Mouse (Mus musculus): ENCODE results near the gene Rps6kc1. TPM values are rescaled to one million over a fixed set of nuclear protein-coding genes. Genes with fewer than 3 reads are reported as not detected.

The Rps6kc1 gene
- total and polyA plus RNA-seq, 3 experiments, result 7.8 to 18.0 (median 12.5) TPM

GRCm38 (mm10) chr1:190777660-190778059 is 133.9 kb downstream of the Rps6kc1 start:
- H3K27me3 ChIP-seq (replicated peaks), result no peaks in the 10 kb centered on the region
- dilution Hi-C loops (cut with MboI; ENCODE audit: extremely low pct_ligation_motif_present, extremely low pct_unique_long_range_greater_than_20kb, low sequenced_read_pairs) (no loop called here), in situ Hi-C loops (cut with MboI; ENCODE audit: low pct_ligation_motif_present, low pct_unique_long_range_greater_than_20kb, low sequenced_read_pairs) (no loop called here)
- no peaks in the 10 kb centered on the region for H3K79me2 ChIP-seq (replicated peaks; ENCODE audit: control insufficient read depth, extremely low read depth, insufficient read depth, poor library complexity, severe bottlenecking)
- H3K4me3 ChIP-seq (replicated peaks in 1 of 3; ENCODE audit: low read depth in 2 of 3, low read length in 2 of 3, poor library complexity in 1 of 3), result no peak overlapping the region
- H3K4me1 ChIP-seq (ENCODE audit: control insufficient read depth in 1 of 2, insufficient read depth in 2 of 2), result peaks cover 5 to 19% of the 10 kb centered on the region in 2 experiments
- DNase-seq (ENCODE audit: extremely low read depth), result peak; percentile 90
- peak overlapping the region; percentile 41; the same call in 1 of the 2 replicates for H3K4me2 ChIP-seq (ENCODE audit: insufficient read depth, low read depth, poor library complexity, severe bottlenecking)
- peak overlapping the region; percentile 43; the same call in 1 of the 2 replicates for H3K27ac ChIP-seq (ENCODE audit: insufficient read depth, low read depth)
- H3K36me3 ChIP-seq (replicated peaks in 1 of 2; ENCODE audit: control insufficient read depth in 1 of 2, insufficient read depth in 1 of 2, low read length in 1 of 2), result peaks cover 4 to 35% of the 10 kb centered on the region in 2 experiments
- H3K9me3 ChIP-seq (replicated peaks; ENCODE audit: low read length), result no peaks in the 10 kb centered on the region
- TF ChIP-seq MAX (IDR thresholded peaks at IDR 0.05; ENCODE audit: low read length) (0 out of 2 replicates have a peak, but pooled peaks have one; percentile 34), KAT2A (IDR thresholded peaks at IDR 0.05; ENCODE audit: insufficient replicate concordance, low read length) (0 out of 2 replicates have a peak, but pooled peaks have one; percentile 64), HCFC1 (IDR thresholded peaks at IDR 0.05; ENCODE audit: low read depth, low read length) (peak; percentile 44; the same call in 1 of the 2 replicates), POLR2A (IDR thresholded peaks at IDR 0.05; ENCODE audit: low read depth, low read length) (peak; percentile 34; the same call in 1 of the 2 replicates), MEF2A (IDR thresholded peaks at IDR 0.05; ENCODE audit: borderline replicate concordance, low read depth, low read length) (no peak), EP300 (IDR thresholded peaks at IDR 0.05; ENCODE audit: low read length) (peak; percentile 35; the same call in 1 of the 2 replicates), ZMIZ1 (IDR thresholded peaks at IDR 0.05; ENCODE audit: low read depth, low read length) (no peak), CHD1 (IDR thresholded peaks at IDR 0.05; ENCODE audit: low read depth, low read length) (no peak), TBP (conservative IDR thresholded peaks at IDR 0.05; ENCODE audit: low read depth, low read length) (0 out of 2 replicates have a peak, but pooled peaks have one; percentile 15)
- H3K9ac ChIP-seq (ENCODE audit: insufficient read depth, low read depth), result no peak overlapping the region

- Histone ChIP-seq H3K9ac (ENCODE audit: insufficient read depth, low read depth) (no peak overlapping the region), H3K4me3 (replicated peaks in 1 of 3; ENCODE audit: low read depth in 2 of 3, low read length in 2 of 3, poor library complexity in 1 of 3) (no peak overlapping the region), H3K4me2 (ENCODE audit: insufficient read depth, low read depth, poor library complexity, severe bottlenecking) (no peak overlapping the region), H3K4me1 (ENCODE audit: control insufficient read depth in 1 of 2, insufficient read depth in 2 of 2) (peaks cover 5 to 19% of the 10 kb centered on the region in 2 experiments), H3K9me3 (replicated peaks; ENCODE audit: low read length) (no peaks in the 10 kb centered on the region), H3K36me3 (replicated peaks in 1 of 2; ENCODE audit: control insufficient read depth in 1 of 2, insufficient read depth in 1 of 2, low read length in 1 of 2) (peaks cover 0 to 34% of the 10 kb centered on the region in 2 experiments), H3K27me3 (replicated peaks) (no peaks in the 10 kb centered on the region), H3K27ac (ENCODE audit: insufficient read depth, low read depth) (no peak overlapping the region), H3K79me2 (replicated peaks; ENCODE audit: control insufficient read depth, extremely low read depth, insufficient read depth, poor library complexity, severe bottlenecking) (no peaks in the 10 kb centered on the region)
- no peak for DNase-seq (ENCODE audit: extremely low read depth)
- dilution Hi-C loops (cut with MboI; ENCODE audit: extremely low pct_ligation_motif_present, extremely low pct_unique_long_range_greater_than_20kb, low sequenced_read_pairs) (no loop called here), in situ Hi-C loops (cut with MboI; ENCODE audit: low pct_ligation_motif_present, low pct_unique_long_range_greater_than_20kb, low sequenced_read_pairs) (no loop called here)
- TF ChIP-seq EP300 (IDR thresholded peaks at IDR 0.05; ENCODE audit: low read length) (no peak), CHD1 (IDR thresholded peaks at IDR 0.05; ENCODE audit: low read depth, low read length) (no peak), MAZ (IDR thresholded peaks at IDR 0.05; ENCODE audit: low read depth, low read length) (no peak), RAD21 (IDR thresholded peaks at IDR 0.05; ENCODE audit: low read depth, low read length) (no peak)
Observed at GRCm38 (mm10) chr1:190776260-190776659, 135.3 kb downstream of the Rps6kc1 start.

GRCm38 (mm10) chr1:190772088-190772885 is 139.3 kb downstream of the Rps6kc1 start:
- dilution Hi-C loops (cut with MboI; ENCODE audit: extremely low pct_ligation_motif_present, extremely low pct_unique_long_range_greater_than_20kb, low sequenced_read_pairs), result no loop called here
- in situ Hi-C loops (cut with MboI; ENCODE audit: low pct_ligation_motif_present, low pct_unique_long_range_greater_than_20kb, low sequenced_read_pairs), result no loop called here
- Histone ChIP-seq H3K9ac (ENCODE audit: insufficient read depth, low read depth) (no peak overlapping the region), H3K27me3 (replicated peaks) (no peaks in the 10 kb centered on the region), H3K79me2 (replicated peaks; ENCODE audit: control insufficient read depth, extremely low read depth, insufficient read depth, poor library complexity, severe bottlenecking) (no peaks in the 10 kb centered on the region), H3K4me2 (ENCODE audit: insufficient read depth, low read depth, poor library complexity, severe bottlenecking) (no peak overlapping the region), H3K9me3 (replicated peaks; ENCODE audit: low read length) (no peaks in the 10 kb centered on the region), H3K4me1 (ENCODE audit: control insufficient read depth in 1 of 2, insufficient read depth in 2 of 2) (peaks cover 0 to 6% of the 10 kb centered on the region in 2 experiments; a peak in 2 of 4 replicates), H3K4me3 (replicated peaks in 1 of 3; ENCODE audit: low read depth in 2 of 3, low read length in 2 of 3, poor library complexity in 1 of 3) (no peak overlapping the region), H3K36me3 (replicated peaks in 1 of 2; ENCODE audit: control insufficient read depth in 1 of 2, insufficient read depth in 1 of 2, low read length in 1 of 2) (peaks cover 0 to 26% of the 10 kb centered on the region in 2 experiments), H3K27ac (ENCODE audit: insufficient read depth, low read depth) (no peak overlapping the region)
- no peak for DNase-seq (ENCODE audit: extremely low read depth)
- TF ChIP-seq GABPA (IDR thresholded peaks at IDR 0.05; ENCODE audit: insufficient replicate concordance, low read depth, low read length) (no peak), CHD2 (IDR thresholded peaks at IDR 0.05; ENCODE audit: low read length) (no peak), ETS1 (conservative IDR thresholded peaks at IDR 0.05; ENCODE audit: low read depth, low read length) (no peak), SMC3 (IDR thresholded peaks at IDR 0.05; ENCODE audit: low read depth, low read length) (no peak), RCOR1 (conservative IDR thresholded peaks at IDR 0.05; ENCODE audit: low read depth, low read length) (no peak), ZC3H11A (IDR thresholded peaks at IDR 0.05; ENCODE audit: low read depth, low read length) (no peak), TCF12 (IDR thresholded peaks at IDR 0.05; ENCODE audit: low read depth, low read length) (no peak), ELF1 (IDR thresholded peaks at IDR 0.05; ENCODE audit: low read depth, low read length) (no peak), ZKSCAN1 (IDR thresholded peaks at IDR 0.05; ENCODE audit: borderline replicate concordance, low read depth, low read length) (no peak), POLR2AphosphoS2 (IDR thresholded peaks at IDR 0.05; ENCODE audit: low read depth, low read length) (no peak), USF1 (IDR thresholded peaks at IDR 0.05; ENCODE audit: low read depth, low read length) (no peak), CTCF (conservative IDR thresholded peaks at IDR 0.05 in 1 of 2, IDR thresholded peaks at IDR 0.05 in 1 of 2; ENCODE audit: low read depth in 2 of 2, low read length in 2 of 2) (no peak), E2F4 (IDR thresholded peaks at IDR 0.05; ENCODE audit: insufficient replicate concordance, low read depth, low read length) (no peak), CHD1 (IDR thresholded peaks at IDR 0.05; ENCODE audit: low read depth, low read length) (no peak), POLR2A (IDR thresholded peaks at IDR 0.05; ENCODE audit: low read depth, low read length) (no peak)

All from CH12.LX (cell line).